Mouse (Mus musculus): ENCODE results near the gene Tns4. TPM values are rescaled to one million over a fixed set of nuclear protein-coding genes. Genes with fewer than 3 reads are reported as not detected.
A peak's percentile ranks its signal among the peaks of the same experiment; 100 is the strongest.

Tns4 gene
- polyA plus RNA-seq (2016; fragmentation: Nextera tagmentation; extraction: Ambion mirVana) = 0.96 and 1.0 TPM in 2 replicates

GRCm38 (mm10) chr11:99089077-99089601 lies at the start of gene Tns4:
Tns4 (minus strand) TSS chr11:99089306.
- no peak for DNase-seq (ENCODE audit: low spot score)
- H3K36me3 ChIP-seq (replicated peaks) = no peaks in the 10 kb centered on the region
- WGBS = 69% methylated on average over 14 of the region's 14 CpGs
- no peaks in the 10 kb centered on the region for H3K9me3 ChIP-seq
- H3K4me1 ChIP-seq = peaks cover 33% of the 10 kb centered on the region
- H3K27ac ChIP-seq (replicated peaks) = peak within 1 kb of the TSS; percentile 70
- no peak within 1 kb of the TSS for H3K4me3 ChIP-seq
- no peaks in the 10 kb centered on the region for H3K27me3 ChIP-seq (replicated peaks; ENCODE audit: low read depth, poor library complexity, severe bottlenecking)

DNA sequence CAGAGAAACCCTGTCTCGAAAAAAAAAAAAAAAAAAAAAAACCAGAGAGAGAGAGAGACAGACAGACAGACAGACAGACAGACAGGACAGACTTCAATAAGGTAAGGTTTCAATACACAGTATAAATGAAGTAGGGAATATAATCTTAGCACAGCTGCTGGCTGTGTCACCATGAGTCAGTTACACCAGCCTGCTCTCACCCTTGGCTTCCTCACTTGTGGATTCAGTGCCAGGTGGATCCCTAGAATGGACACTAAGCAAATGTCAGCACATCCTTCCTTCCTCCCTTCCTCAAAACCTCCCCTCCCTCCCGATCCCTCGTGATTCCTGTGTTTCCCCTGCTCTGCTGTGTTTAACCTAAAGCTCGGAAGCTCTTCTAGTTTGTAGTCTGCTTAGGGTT lies 48.3 kb upstream of the Tns4 start:
- Histone ChIP-seq H3K4me1 (peaks cover 64% of the 10 kb centered on the region), H3K4me3 (no peak overlapping the region), H3K27ac (replicated peaks) (no peak overlapping the region), H3K27me3 (replicated peaks; ENCODE audit: low read depth, poor library complexity, severe bottlenecking) (no peaks in the 10 kb centered on the region), H3K9me3 (no peaks in the 10 kb centered on the region), H3K36me3 (replicated peaks) (no peaks in the 10 kb centered on the region)
- DNase-seq (ENCODE audit: low spot score) = no peak
- 76% methylated on average over 4 of the region's 4 CpGs for WGBS

- 65% methylated on average over 4 of the region's 4 CpGs for WGBS
- Histone ChIP-seq H3K9me3 (no peaks in the 10 kb centered on the region), H3K4me3 (no peak overlapping the region), H3K27me3 (replicated peaks; ENCODE audit: low read depth, poor library complexity, severe bottlenecking) (no peaks in the 10 kb centered on the region), H3K27ac (replicated peaks) (peak overlapping the region; percentile 77), H3K36me3 (replicated peaks) (no peaks in the 10 kb centered on the region), H3K4me1 (peaks cover 64% of the 10 kb centered on the region)
- DNase-seq (ENCODE audit: low spot score) = no peak
Measured at GRCm38 (mm10) chr11:99136961-99137360, 47.9 kb upstream of the Tns4 start.

DNA sequence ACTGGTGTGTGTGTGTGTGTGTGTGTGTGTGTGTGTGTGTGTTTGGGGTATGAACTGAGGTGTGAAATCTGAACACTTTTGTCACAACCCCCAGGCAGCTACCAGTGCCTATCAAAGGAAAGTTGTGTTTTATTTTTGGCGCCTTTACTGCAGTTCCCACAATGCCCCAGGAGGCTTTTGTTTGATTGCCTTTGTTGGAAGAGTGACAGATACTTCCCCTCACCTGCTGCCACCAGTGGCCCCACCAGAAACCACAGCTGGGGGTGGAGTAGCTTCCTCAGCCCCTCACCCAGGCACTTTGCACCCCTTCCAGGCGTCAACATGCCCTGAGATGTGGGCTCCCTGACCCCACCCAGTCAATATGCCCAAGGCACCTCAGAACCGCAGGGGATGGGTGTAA lies 47.3 kb upstream of the Tns4 start:
- WGBS = 60% methylated on average over 3 of the region's 3 CpGs
- peaks cover 64% of the 10 kb centered on the region for H3K4me1 ChIP-seq

DNA sequence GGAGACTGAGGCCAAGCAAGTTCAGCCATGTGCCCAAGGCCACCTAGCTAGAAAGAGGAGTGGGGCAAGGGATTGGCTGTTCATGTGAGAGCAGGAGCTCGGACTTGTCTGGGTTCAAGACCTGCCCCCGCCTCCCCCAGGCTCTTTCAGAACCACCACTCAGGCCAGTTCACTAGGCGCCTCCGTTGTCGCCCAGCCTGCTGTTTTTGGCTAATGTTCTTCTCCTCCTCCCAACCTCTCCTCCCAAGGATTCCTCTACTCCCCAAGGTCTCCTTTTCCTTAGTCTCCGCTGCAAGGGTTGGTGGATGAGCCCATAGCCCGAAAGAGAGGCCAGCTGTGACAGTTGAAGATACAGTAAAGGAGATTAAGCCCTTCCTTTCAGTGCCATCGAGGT lies 45.9 kb upstream of the Tns4 start:
- Histone ChIP-seq H3K36me3 (replicated peaks) (no peaks in the 10 kb centered on the region), H3K4me1 (peaks cover 74% of the 10 kb centered on the region), H3K4me3 (no peak overlapping the region), H3K27ac (replicated peaks) (peak overlapping the region; percentile 85), H3K9me3 (no peaks in the 10 kb centered on the region), H3K27me3 (replicated peaks; ENCODE audit: low read depth, poor library complexity, severe bottlenecking) (no peaks in the 10 kb centered on the region)
- no peak for DNase-seq (ENCODE audit: low spot score)
- WGBS = 68% methylated on average over 8 of the region's 8 CpGs

More for the DNA sequence above, 47.3 kb upstream of the Tns4 start:
- Histone ChIP-seq H3K9me3 (no peaks in the 10 kb centered on the region), H3K27ac (replicated peaks) (peak overlapping the region; percentile 77), H3K4me3 (no peak overlapping the region), H3K27me3 (replicated peaks; ENCODE audit: low read depth, poor library complexity, severe bottlenecking) (no peaks in the 10 kb centered on the region), H3K36me3 (replicated peaks) (no peaks in the 10 kb centered on the region)
- no peak for DNase-seq (ENCODE audit: low spot score)

DNA sequence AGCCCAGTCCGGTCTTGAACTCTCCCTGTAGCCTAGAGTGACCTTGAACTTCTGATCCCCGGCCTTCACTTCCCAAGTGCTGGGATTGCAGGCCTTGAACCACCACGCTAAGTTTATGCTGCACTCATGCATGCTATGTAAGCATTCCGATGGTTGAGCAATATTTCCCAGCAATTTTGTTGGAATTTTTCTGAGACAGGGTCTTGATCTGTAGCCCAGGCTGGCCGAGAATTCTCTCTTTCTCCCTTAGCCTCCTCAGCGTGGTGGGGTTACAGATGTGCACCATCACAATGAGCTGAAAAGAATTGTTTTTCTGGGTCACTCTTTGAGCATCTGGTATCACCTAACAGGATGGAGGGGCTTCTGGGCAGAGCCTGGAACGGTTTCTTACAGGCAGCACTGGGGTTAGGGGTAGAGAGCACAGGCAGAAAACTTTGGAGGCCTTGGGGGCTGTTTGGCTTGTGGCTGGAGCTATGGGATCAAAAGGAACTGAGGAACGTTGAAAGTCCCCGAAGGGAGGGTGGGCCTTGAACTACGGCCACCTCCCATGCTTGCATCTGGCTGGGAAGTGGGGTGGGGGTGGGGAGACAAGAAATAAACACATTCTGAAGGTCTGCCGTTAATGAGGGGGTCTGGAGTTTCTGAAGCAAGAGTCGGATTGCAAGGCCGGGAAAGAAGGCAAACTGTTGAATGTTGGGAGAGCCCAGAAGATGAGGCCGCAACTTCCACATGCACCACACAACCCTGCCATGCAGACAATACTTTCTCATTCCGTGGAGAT lies 45.4 kb upstream of the Tns4 start:
- WGBS = 39% methylated on average over 15 of the region's 15 CpGs
- H3K4me1 ChIP-seq = peaks cover 72% of the 10 kb centered on the region
- H3K27ac ChIP-seq (replicated peaks) = peak overlapping the region; percentile 85
- H3K9me3 ChIP-seq = no peaks in the 10 kb centered on the region
- H3K36me3 ChIP-seq (replicated peaks) = no peaks in the 10 kb centered on the region
- no peak overlapping the region for H3K4me3 ChIP-seq
- no peaks in the 10 kb centered on the region for H3K27me3 ChIP-seq (replicated peaks; ENCODE audit: low read depth, poor library complexity, severe bottlenecking)
- DNase-seq (ENCODE audit: low spot score) = peak; percentile 67

DNA sequence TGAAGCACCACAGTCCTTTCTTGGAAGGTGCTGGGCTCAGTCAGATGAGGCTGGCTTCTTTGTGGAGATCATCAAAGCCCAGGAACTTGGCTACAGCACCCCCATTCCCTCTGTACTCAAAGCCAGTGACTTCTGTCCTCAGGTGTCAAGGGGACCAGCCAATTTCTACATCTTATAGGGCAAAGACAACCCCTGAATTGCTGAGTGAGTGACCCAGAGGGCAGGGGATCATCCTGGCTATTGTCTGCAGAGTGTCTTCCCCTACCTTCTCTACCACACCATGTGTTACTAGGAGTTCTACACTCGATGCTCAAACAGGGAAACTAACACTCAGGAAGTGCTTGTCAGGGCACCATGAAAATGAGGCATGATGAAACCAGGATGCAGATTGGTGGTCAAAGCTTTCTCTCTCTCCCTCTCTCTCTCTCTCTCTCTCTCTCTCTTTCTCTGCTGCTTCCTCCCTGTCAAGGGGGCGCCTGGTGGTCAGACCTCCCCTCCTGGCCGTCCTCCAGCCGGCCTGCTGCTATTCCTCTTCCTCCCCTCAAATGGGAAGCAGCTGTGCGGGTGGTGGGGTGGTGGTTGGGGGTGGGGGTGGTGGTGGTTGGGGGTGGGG lies 44.3 kb upstream of the Tns4 start:
- H3K27me3 ChIP-seq (replicated peaks; ENCODE audit: low read depth, poor library complexity, severe bottlenecking) = no peaks in the 10 kb centered on the region
- peak; percentile 74 for DNase-seq (ENCODE audit: low spot score)
- peak overlapping the region; percentile 85 for H3K27ac ChIP-seq (replicated peaks)
- no peaks in the 10 kb centered on the region for H3K9me3 ChIP-seq
- peaks cover 72% of the 10 kb centered on the region for H3K4me1 ChIP-seq
- H3K36me3 ChIP-seq (replicated peaks) = no peaks in the 10 kb centered on the region
- 25% methylated on average over 5 of the region's 5 CpGs for WGBS
- no peak overlapping the region for H3K4me3 ChIP-seq

GRCm38 (mm10) chr11:99132091-99132730 lies 43.1 kb upstream of the Tns4 start:
- peak; percentile 89 for DNase-seq (ENCODE audit: low spot score)
- Histone ChIP-seq H3K4me1 (peaks cover 84% of the 10 kb centered on the region), H3K9me3 (no peaks in the 10 kb centered on the region), H3K27me3 (replicated peaks; ENCODE audit: low read depth, poor library complexity, severe bottlenecking) (0 out of 2 replicates have a peak, but pooled peaks cover 5% of the 10 kb centered on the region), H3K4me3 (peak overlapping the region; percentile 48), H3K36me3 (replicated peaks) (no peaks in the 10 kb centered on the region), H3K27ac (replicated peaks) (peak overlapping the region; percentile 89)
- WGBS = 2% methylated on average over 11 of the region's 11 CpGs

- no peaks in the 10 kb centered on the region for H3K9me3 ChIP-seq
- peaks cover 86% of the 10 kb centered on the region for H3K4me1 ChIP-seq
- DNase-seq (ENCODE audit: low spot score) = no peak
- peak overlapping the region; percentile 89 for H3K27ac ChIP-seq (replicated peaks)
- WGBS = 37% methylated on average over 12 of the region's 12 CpGs
- peak overlapping the region; percentile 48 for H3K4me3 ChIP-seq
- no peaks in the 10 kb centered on the region for H3K36me3 ChIP-seq (replicated peaks)
- 0 out of 2 replicates have a peak, but pooled peaks cover 5% of the 10 kb centered on the region for H3K27me3 ChIP-seq (replicated peaks; ENCODE audit: low read depth, poor library complexity, severe bottlenecking)
Measured at GRCm38 (mm10) chr11:99131463-99131840, 42.3 kb upstream of the Tns4 start.

DNA sequence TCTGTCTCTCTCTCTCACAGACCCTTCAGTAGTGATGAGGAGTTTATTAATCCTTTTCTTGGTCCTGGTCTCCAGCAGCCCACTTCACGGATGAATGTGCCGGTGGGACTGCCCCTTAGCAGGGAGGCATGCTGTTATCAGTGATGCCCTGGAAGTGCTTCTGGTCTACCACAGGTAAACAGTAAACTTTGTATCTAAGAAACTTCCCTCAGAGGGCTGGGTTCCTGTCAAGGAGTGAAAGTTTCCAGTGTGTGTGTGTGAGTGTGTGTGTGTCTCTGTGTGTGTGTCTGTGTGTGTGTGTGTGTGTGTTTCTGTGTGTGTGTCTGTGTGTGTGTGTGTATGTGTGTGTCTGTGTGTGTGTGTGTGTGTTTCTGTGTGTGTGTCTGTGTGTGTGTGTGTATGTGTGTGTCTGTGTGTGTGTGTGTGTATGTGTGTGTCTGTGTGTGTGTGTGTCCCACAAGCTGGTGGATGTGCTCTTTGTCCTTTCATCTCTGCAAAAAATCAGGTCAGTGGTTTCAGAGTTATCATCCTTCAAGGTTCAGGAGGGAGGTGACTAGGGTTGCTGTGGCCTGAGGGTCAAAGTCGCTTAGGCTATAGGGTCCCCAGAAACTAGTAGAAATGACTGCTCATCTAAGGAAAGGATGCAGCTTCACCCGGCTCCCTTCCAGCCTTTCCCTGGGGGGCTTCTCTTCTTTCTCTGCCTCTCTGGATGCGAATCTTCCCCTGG lies 41.8 kb upstream of the Tns4 start:
- Histone ChIP-seq H3K27ac (replicated peaks) (peak overlapping the region; percentile 89), H3K9me3 (no peaks in the 10 kb centered on the region), H3K27me3 (replicated peaks; ENCODE audit: low read depth, poor library complexity, severe bottlenecking) (0 out of 2 replicates have a peak, but pooled peaks cover 5% of the 10 kb centered on the region), H3K36me3 (replicated peaks) (no peaks in the 10 kb centered on the region), H3K4me1 (peaks cover 88% of the 10 kb centered on the region), H3K4me3 (peak overlapping the region; percentile 48; the same call in 1 of the 2 replicates)
- WGBS = 53% methylated on average over 5 of the region's 5 CpGs
- DNase-seq (ENCODE audit: low spot score) = no peak

GRCm38 (mm10) chr11:99129287-99129686 lies 40.2 kb upstream of the Tns4 start:
- DNase-seq (ENCODE audit: low spot score) = no peak
- WGBS = 62% methylated on average over 2 of the region's 2 CpGs
- Histone ChIP-seq H3K27me3 (replicated peaks; ENCODE audit: low read depth, poor library complexity, severe bottlenecking) (0 out of 2 replicates have a peak, but pooled peaks cover 5% of the 10 kb centered on the region), H3K4me1 (peaks cover 92% of the 10 kb centered on the region), H3K36me3 (replicated peaks) (no peaks in the 10 kb centered on the region), H3K4me3 (no peak overlapping the region), H3K27ac (replicated peaks) (peak overlapping the region; percentile 37), H3K9me3 (no peaks in the 10 kb centered on the region)
